Mouse (Mus musculus) kidney, postnatal 10 days (tissue): ENCODE results near the gene Cyfip1.
"Not testable (repeated sequence)": the region's sequence is repeated elsewhere in the genome, so short reads cannot be mapped to it uniquely, and the experiment has no call there.

Experiments
- DNase-seq: peaks from one replicate; pipeline ENCODE4 v3.0.0; 2021; ENCODE audit warnings: mixed read lengths

Cyfip1 gene

DNA sequence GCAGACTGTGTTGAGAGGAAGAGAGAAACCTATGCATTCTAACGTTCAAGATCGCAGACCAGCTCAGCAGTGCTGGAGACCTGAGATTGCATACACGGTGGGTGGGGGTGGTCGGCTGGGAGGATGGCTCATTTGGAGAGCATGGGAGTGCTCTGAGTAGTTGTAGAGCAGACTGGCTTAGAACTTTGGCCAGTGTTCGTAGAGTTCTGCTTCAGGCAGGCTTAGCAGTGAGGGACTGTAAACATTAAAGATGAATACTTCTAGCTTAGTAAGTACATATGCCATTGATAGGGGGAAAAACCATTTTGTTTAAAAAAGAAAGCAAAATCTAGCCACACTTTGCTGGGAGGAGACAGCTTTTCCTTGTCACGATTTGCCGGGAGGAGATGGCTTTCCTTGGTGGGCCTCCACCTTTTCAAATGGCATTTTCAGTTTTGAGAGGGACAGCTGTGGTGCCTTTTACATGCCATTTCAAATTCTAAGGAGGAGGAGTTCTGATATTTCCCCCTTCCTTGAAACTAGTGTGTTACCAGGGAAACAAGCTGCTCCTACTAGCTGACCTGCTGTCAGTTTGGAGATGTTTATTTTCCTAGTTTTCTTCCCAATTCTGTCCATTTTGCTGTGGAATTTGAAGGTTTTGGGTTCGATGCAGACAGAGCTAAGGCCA lies 24.3 kb downstream of the Cyfip1 start:
- no peak for DNase-seq

- DNase-seq = no peak
Measured at GRCm38 (mm10) chr7:55868247-55868646, 26.7 kb downstream of the Cyfip1 start.

- DNase-seq = no peak
Measured at GRCm38 (mm10) chr7:55869220-55869619, 27.7 kb downstream of the Cyfip1 start.

GRCm38 (mm10) chr7:55870340-55871020 lies 28.9 kb downstream of the Cyfip1 start:
- no peak for DNase-seq

DNA sequence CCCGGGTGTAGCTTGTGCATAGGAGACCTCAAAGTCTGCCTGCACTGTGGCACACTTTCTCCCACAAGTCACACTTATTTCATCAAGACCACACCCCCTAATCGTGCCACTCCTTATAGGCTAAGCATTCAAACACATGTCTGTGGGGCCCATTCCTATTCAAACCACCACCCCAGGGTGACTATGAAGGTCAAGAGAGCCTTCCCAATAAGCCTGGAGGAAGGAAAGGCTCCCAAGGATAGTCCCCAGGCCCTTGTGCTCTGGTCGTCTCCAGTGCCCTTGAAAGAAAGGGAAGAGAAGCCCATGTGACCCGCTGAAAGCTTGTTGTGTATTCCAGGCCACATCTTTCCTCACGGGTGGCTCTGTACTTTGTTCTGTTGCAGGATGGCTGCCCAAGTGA lies 29.9 kb downstream of the Cyfip1 start:
- no peak for DNase-seq

DNA sequence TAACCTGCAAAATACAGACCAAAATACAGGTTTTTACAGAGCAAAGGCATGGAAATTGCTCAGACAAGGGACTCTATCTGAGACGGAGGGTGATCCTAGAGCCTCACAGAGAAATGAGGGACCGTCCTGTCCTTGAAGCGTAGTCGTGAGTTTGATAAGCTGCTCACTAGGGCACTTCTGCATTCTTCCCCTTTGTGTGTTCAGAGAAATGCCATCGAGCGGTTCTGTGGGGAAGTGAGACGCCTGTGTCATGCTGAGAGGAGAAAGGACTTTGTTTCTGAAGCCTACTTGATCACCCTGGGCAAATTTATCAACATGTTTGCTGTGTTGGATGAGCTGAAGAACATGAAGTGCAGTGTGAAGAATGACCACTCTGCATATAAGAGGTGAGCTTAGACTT lies 33.2 kb downstream of the Cyfip1 start:
- no peak for DNase-seq

DNA sequence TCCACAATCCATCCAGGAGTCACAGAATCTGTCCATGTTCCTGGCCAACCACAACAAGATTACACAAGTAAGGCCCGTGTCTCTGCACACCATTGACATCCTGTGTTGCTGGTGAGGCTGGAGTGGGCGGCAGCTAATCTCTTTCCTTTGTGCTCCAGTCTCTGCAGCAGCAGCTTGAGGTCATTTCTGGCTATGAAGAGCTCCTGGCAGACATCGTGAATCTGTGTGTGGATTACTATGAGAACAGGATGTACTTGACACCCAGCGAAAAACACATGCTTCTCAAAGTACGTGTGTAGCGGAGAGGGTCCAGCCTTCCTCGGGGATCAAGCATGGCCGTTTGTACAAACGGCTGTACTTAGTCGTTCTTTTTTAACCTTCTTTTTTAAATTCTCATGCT lies 36.2 kb downstream of the Cyfip1 start:
- DNase-seq = peak; percentile 24

GRCm38 (mm10) chr7:55880882-55881281 lies 39.3 kb downstream of the Cyfip1 start:
- no peak for DNase-seq

GRCm38 (mm10) chr7:55888603-55889002 lies 47.1 kb downstream of the Cyfip1 start:
- no peak for DNase-seq

- DNase-seq = no peak
Measured at GRCm38 (mm10) chr7:55889996-55890395, 48.5 kb downstream of the Cyfip1 start.

DNA sequence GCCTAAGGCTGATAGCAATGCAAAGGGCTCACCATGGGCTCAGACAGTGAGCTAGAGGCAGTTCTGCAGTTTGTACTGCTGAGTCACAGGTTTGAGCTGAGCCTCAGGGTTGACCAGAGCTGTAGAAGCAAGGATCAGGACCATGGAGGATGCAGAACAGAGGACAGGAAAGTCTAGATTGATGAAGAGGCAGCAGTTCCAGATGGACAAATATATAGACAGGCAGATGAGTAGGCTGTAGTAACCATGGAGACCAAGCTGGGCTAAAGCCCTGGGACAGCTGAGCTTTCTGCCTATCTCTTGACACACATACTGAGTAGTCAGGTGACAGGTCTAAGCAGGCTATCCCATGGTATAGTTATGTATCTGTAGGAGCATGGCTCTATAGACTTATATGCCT lies 49.2 kb downstream of the Cyfip1 start:
- no peak for DNase-seq

DNA sequence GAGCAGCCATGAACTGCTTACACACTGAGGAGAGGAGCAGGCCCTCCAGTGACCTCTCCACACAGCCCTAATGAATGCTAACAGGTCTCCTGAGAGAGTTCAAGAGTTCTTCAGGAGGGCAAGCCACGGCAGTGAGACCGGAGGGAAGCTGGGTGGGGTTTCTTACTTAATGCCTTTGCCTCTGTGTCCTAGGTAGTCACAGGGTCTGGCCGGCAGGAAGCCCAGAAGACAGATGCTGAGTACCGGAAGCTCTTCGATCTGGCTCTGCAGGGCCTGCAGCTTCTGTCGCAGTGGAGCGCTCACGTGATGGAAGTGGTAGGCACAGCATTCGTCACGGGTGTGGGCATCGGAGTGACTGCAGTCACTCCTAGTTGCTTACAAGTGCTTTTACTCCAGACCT lies 50.3 kb downstream of the Cyfip1 start:
- no peak for DNase-seq

- DNase-seq = no peak
Measured at GRCm38 (mm10) chr7:55903766-55904165, 62.2 kb downstream of the Cyfip1 start.

DNA sequence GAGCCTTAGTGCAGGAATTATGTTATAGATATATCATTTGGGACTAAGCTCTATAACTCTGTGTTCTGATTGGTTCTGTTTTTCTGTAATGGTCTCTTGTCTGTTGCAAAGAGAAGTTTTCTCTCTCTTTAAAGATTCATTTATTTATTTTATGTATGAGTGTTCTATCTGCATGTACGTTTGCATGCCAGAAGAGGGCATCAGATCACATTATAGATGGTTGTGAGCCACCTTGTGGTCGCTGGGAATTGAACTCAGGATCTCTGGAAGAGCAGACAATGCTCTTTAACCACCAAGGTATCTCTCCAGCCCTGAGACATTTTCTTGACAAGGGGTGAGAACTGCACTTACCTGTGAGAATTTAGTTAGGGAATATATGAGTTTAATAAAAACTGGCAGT lies 63.9 kb downstream of the Cyfip1 start:
- no peak for DNase-seq

DNA sequence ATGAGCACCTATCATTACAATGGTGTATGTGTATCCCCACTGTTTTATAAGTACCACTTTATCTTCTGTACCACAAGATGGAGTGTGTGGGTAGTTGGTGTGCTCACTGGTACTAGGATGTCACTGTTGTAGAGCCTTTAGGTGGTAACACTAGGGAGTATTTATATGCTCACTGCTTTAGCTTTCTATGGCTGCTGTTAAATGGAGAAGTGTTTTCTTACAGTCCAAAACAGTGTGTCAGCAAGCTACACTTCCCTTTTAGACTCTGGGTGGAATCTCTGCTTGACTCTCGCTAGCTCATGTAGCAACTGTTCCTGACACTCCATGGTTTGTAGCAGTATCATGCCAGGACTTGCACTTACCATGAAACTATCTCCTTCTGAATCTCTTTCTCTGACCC lies 68.0 kb downstream of the Cyfip1 start:
- no peak for DNase-seq

DNA sequence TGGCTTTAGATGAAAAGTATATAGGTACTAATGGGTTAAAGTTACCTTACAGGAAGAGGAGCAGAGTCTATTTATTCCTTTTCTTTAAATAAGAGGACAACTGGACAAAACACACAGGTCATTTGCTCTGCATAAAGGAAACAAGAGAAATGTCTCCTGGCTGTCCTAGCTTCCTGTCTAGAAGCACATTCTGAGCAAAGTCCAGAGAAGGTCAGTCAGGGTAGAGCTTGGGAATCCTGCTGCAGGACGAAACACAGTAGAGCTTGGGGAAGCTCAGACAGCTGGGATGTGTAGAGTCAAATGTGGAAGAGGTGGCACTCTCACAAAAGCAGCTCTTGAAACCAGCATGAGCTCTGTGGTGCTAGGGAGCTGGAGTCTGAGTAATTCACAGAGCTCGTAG lies 68.8 kb downstream of the Cyfip1 start:
- DNase-seq = no peak

- peak; percentile 36 for DNase-seq
Measured at GRCm38 (mm10) chr7:55911371-55911770, 69.8 kb downstream of the Cyfip1 start.

GRCm38 (mm10) chr7:55912118-55912517 lies 70.6 kb downstream of the Cyfip1 start:
- DNase-seq = no peak

GRCm38 (mm10) chr7:55918365-55918764 lies 76.8 kb downstream of the Cyfip1 start:
- not testable (repeated sequence) for DNase-seq

- DNase-seq = no peak
Measured at GRCm38 (mm10) chr7:55927262-55927661, 85.7 kb downstream of the Cyfip1 start.

DNA sequence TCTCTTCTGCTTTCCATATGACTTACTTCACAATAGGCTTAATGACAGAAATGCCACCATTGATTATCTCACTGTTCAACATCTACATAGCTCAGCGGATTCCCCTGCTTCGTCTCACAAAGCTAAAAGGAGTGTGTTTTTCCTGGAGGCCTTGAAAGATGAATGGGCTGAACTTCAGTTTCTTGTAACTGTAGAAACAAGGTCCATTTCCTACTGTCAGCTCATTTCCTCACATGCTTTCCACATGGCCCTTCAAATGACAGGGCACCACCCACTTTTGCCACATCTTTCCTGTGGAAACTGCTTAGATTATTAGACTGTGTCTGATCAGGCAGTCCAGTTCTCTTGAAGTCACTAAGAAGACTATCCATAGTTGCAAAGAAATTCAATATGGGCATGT lies 87.1 kb downstream of the Cyfip1 start:
- no peak for DNase-seq

DNA sequence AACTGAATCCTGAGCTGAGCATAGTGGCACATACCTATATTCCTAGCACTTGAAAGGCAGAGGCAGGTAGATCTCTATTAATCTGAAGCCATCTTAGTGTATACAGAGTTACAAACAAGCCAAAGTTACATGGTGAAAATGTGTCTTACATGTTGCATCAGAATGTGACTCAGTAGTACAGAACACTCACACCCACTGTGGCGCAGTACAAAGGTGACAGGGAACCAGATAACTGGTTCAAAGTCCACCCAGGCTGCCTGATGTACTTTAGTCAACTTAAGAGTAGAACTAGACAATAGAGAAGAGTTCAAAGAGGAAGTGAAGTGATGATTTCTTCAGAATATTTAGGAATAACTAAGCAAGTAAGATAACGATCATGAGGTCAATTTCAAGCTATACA lies 93.5 kb downstream of the Cyfip1 start:
- DNase-seq = no peak

DNA sequence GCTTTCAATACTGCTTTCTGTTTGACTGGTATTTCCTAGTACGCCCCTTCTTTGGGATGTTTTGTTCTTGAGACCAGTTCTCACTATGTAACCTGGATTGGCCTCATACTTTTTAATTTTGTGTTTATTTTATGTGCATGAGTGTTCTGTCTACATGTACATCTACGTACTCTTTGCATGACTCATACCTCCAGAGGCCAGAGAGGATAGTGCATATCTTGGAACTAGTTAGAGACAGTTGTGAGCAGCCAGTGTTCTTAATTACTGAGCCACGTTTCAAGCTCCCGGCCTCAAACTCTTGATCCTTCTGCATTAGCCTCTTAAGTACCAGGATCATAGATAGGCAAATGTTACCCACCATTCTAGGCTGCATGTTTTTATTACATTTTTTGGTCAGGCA lies 96.8 kb downstream of the Cyfip1 start:
- DNase-seq = no peak

DNA sequence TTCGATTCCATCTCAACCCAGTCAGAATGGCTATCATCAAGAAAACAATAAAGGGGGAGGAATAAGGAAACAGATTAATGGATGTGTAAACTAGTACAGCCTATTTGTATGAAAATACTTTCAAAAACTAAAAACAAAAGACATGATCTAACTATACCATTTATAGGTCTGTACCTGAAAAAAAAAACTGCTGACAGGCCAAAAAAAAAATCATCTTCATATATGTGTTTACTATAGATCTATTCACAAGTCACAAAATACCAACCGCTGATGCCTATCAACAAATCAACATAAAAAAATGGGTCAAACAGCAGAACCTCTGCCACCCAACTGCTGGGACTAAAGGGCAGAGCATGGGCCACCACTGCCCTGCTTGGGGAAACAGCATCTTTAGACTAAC lies 114.5 kb downstream of the Cyfip1 start:
- DNase-seq = no peak

DNA sequence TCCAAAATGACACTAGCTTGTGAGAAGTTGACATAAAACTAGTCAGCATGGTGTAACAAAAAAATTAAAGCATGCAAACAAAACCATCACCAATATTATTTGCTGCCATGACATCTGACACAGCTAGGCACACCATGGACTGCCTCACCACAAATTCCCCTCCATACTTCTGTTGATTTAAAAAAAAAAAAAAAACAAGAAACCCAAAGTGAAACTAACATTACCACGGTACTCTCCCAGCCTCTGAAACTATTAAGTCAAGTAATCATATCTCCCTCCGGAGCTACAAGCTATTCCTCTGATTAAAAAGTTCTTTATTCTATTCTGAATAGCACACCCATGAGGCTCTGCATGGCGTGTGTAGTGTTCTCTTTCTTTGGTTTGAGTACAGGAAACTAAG lies 115.6 kb downstream of the Cyfip1 start:
- no peak for DNase-seq
